Mouse (Mus musculus): ENCODE measurements around the gene Mrps17.
"Not testable (repeated sequence)": the region's sequence is repeated elsewhere in the genome, so short reads cannot be mapped to it uniquely, and the experiment has no call there.

Gene Mrps17

GRCm38 (mm10) chr5:129715326-129715861, at the start of gene Mrps17:
TSS of gene Mrps17 (plus strand) at chr5:129715497.
- DNase-seq, result peak; percentile 91

GRCm38 (mm10) chr5:129666271-129666909, 48.9 kb upstream of the Mrps17 start:
- no peak for DNase-seq

- no peak for DNase-seq
Measured at GRCm38 (mm10) chr5:129667851-129668250, 47.4 kb upstream of the Mrps17 start.

DNA sequence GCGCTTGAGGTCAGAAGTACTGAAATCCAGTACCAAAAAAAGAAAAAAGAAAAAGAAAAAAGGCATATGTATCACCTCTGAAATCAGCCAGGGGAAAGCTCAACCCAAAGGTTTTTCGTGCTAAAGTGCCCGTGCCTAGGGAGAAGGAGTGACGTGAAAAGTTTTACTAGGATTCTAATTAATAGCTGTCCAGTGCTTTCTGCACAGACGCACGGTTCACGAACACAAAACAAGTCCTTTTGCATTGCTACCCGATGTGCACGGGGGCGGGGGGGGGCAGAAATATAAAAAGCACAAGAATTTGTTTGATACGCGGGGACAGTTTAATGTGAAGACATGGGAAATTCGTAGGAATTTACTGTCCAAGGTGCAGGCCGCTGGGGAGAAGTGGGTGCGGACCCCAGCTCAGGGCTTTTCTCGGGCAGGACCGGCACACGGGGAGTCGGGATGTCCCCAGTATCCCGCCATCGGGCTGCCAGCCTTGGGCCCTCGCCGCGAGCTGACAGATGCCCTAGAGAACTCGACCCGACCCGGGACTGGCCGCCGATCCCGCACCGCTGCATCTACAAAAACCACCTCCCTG, 45.8 kb upstream of the Mrps17 start:
- no peak for DNase-seq

GRCm38 (mm10) chr5:129670036-129670458, 45.2 kb upstream of the Mrps17 start, which contains the start of gene Zfp11:
TSS of gene Zfp11 (minus strand) at chr5:129670099.
- DNase-seq, result peak; percentile 66

DNA sequence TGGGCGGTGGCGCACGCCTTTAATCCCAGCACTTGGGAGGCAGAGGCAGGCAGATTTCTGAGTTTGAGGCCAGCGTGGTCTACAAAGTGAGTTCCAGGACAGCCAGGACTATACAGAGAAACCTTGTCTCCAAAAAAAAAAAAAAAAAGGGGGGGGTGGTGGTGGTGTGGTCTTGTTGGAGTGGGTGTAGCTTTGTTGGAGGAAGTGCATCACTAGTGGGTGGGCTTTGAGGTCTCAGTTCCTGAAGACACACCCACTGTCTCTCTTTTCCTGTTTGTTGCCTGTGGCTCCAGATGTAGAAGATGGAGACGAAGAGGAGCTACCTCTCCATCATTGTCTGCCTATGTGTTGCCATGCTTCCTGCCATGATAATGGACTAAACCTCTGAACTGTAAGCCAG, 30.2 kb upstream of the Mrps17 start:
- not testable (repeated sequence) for DNase-seq

DNA sequence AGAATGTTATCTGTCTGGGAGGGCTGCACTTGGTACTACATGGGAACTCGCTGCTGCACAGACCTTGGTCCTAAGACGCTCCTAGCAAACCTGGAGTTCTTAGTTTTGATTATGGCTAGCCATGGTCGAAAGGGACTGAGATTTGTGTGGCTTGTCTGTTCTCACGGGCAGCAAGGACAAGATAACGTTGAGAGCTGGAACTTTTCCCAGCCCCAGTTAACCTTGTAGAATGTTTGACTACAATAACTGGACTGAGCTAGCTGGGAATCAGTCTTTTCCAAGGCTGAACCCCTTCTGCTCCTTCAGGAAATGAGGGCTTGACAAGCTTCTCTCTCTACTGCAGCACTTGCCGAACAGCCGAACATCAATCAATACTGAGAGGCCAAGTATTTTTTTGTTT, 27.7 kb upstream of the Mrps17 start:
- no peak for DNase-seq

DNA sequence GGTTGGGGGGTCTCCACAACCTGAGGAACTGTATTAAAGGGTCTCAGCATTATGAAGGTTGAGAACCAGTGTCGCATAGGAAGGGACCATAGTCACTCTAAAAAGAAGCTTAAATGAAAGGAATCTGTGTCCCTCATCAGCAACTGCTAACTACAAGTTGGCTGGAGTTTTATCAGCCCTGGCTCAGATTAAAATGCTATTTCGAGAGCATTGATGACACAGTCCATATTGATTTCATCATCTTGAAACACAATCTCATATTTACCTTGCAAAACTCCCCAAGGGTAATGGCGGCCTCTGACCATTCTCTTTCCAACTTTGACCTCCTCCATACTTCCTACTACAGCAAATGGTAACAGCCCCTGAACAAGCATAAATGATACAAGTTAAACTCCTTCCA, 24.8 kb upstream of the Mrps17 start:
- no peak for DNase-seq

DNA sequence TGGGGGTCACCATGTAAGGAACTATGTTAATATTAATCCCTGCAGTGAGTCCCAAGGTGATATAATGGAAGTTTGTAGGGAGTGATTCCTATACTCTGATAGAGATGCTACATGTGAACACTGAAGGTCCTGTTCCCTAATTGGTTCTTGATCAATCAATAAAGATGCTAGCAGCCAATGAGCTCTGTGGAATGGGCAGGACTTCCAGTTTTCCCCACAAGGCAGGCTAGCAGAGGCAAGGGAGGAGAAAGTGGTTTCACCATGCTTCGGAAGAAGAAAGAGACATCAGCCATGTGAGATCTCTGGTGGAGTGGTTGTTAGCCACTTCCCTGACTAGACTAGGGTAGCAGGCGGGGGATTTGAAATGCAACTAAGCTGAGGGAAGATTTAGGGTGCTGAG, 14.8 kb upstream of the Mrps17 start:
- no peak for DNase-seq

- no peak for DNase-seq
Measured at GRCm38 (mm10) chr5:129701706-129702105, 13.6 kb upstream of the Mrps17 start.

GRCm38 (mm10) chr5:129703368-129703767, 11.9 kb upstream of the Mrps17 start:
- no peak for DNase-seq

GRCm38 (mm10) chr5:129708412-129708811, 6.9 kb upstream of the Mrps17 start, which contains the start of gene Sept14:
TSS of gene Sept14 (minus strand) at chr5:129708512.
- no peak for DNase-seq

- no peak for DNase-seq
Measured at GRCm38 (mm10) chr5:129717016-129717415, 1.7 kb downstream of the Mrps17 start.

DNA sequence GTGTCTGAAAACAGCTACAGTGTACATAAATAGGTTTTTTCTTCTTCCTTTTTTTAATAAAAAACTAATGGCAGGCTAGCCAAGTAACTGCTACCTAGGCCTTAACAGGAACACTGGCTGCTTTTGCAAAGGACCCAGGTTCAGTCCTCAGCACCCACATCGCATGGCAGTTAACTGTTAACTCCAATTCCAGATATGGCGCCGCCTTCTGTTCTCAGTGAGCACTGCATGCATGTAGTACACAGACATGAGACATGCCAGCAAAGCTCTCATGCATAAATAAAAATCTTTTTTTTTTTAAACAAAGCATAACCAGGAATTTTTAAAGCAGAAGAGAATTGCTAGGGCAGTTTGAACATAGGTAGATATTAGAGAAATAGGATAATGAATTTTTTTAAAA, 4.9 kb downstream of the Mrps17 start:
- no peak for DNase-seq

GRCm38 (mm10) chr5:129724268-129724667, 9.0 kb downstream of the Mrps17 start:
- no peak for DNase-seq

GRCm38 (mm10) chr5:129724834-129725773, 9.8 kb downstream of the Mrps17 start, which contains the start of gene Nipsnap2:
TSS of gene Nipsnap2 (plus strand) at chr5:129725063.
- peak; percentile 97 for DNase-seq

DNA sequence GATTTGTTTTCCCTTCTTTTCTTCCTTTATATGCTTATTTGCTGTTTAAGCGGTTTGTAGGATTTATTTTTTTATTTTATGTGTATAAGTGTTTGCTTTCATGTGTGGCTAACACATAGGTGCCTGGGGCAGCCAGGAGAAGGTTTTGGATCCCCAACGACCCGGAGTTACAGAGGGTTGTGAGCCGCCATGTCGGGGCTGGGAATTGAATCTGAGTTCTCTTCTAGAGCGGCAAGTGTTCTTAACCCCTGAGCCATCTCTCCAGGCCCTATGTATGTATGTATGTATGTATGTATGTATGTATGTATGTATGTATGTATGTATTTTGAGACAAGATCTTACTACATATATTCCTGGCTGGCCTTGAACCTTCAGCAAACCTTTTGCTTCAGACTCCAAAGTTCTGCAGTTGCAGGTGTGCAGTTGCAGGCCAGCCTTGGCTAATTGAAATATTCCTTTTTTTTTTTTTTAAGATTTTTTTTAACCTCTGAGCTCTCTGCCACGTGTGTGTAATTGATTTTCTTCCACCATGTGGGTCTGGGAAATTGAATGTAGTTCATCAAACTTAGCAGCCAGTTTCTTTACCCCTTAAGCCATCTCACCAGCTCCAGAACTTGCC, 10.6 kb downstream of the Mrps17 start:
- DNase-seq, result peak; percentile 12

GRCm38 (mm10) chr5:129726784-129727183, 11.5 kb downstream of the Mrps17 start:
- no peak for DNase-seq

GRCm38 (mm10) chr5:129729286-129729685, 14.0 kb downstream of the Mrps17 start:
- DNase-seq, result no peak

DNA sequence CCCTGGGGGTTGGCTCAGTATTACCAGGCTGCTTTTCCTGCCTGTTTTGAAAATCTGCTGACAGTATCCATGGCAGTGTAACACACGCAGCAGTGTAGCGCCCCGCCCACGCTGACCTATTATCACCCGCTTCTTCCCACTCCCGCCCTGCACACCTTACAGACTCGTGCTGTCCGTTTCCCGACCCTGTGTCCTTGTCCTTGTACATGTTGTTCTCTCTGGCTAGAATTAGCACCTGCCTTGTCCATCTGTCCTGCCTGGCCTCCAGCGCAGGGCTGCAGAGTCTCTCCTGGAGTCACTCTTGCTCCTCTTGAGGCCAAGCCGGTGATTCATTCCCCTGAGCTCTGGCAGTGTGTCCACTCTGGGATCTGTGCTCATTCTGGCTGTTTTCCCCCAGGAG, 15.0 kb downstream of the Mrps17 start:
- DNase-seq, result no peak

DNA sequence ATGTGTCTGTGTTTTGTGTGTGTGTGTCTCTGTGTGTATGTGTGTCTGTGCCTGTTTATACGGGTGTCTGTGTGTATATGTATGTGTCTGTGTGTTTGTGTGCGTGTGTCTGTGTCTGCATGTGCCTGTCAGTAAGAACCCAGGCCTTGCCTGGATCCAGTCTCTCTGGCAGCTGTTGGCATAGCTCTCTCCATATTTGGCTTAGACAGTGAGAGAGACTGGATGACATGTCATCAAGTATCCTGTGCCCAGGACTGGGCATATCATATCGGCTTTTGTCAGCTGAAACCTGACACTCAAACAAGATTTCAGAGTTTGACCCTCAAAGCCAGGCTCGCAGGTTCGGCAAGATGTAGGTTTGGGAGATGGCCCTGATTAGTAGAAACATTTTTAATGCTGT, 15.7 kb downstream of the Mrps17 start:
- no peak for DNase-seq

DNA sequence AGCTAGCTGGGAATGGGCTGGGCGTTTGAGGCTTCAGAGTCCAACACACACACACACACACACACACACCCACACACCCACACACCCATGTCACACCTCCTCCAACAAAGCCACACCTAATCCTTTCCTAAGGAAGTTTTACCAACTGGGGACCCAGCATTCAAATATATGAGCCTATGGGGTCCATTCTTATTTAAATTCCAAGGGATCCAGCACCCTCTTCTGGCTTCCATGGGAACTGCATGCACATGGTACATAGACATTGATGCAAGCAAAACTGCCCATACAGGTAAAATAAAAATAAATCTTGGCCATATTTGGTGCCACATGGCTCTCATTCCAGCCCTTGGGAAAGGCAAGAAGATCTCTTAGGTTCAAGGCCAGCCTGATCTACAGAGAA, 25.7 kb downstream of the Mrps17 start:
- DNase-seq, result peak; percentile 43
